Mouse (Mus musculus) heart, embryonic 12.5 days (tissue): ENCODE data around the gene Prdm1. TPM values are rescaled to one million over a fixed set of nuclear protein-coding genes. Genes with fewer than 3 reads are reported as not detected.

Experiments used
- ATAC-seq: fragments of 200-750 bp; cut with Nextera tagmentation; 2 replicates; pipeline ENCODE4 v1.8.0; 2017; ENCODE audit warnings: moderate TSS enrichment, moderate library complexity; ENCODE audit not compliant: insufficient number of reproducible peaks, low FRiP score
- H3K27ac ChIP-seq: fragments of 300-500 bp; sonication (generic); 2 replicates; pipeline ENCODE4 v1.5.1; 2016; ENCODE audit warnings: mild to moderate bottlenecking, moderate library complexity; ENCODE audit not compliant: poor library complexity, severe bottlenecking
- H3K27me3 ChIP-seq: fragments of 300-500 bp; sonication (generic); replicated peaks from 2 replicates; pipeline ENCODE4 v1.6.1; 2016; ENCODE audit warnings: mild to moderate bottlenecking, moderate library complexity
- H3K36me3 ChIP-seq: fragments of 300-500 bp; sonication (generic); 2 replicates; pipeline ENCODE4 v1.6.1; 2016; ENCODE audit warnings: mild to moderate bottlenecking, moderate library complexity
- H3K4me1 ChIP-seq: fragments of 300-500 bp; sonication (generic); replicated peaks from 2 replicates; pipeline ENCODE4 v1.6.1; 2016; ENCODE audit warnings: mild to moderate bottlenecking
- H3K4me2 ChIP-seq: fragments of 300-500 bp; sonication (generic); 2 replicates; pipeline ENCODE4 v1.6.1; 2016; ENCODE audit warnings: mild to moderate bottlenecking, moderate library complexity
- H3K4me3 ChIP-seq: fragments of 300-500 bp; sonication (generic); 2 replicates; pipeline ENCODE4 v1.5.1; 2016; ENCODE audit warnings: mild to moderate bottlenecking
- H3K9ac ChIP-seq: fragments of 300-500 bp; sonication (generic); 2 replicates; pipeline ENCODE4 v1.6.1; 2016; ENCODE audit warnings: mild to moderate bottlenecking, moderate library complexity
- H3K9me3 ChIP-seq: fragments of 300-500 bp; sonication (generic); replicated peaks from 2 replicates; pipeline ENCODE4 v1.6.1; 2016; ENCODE audit warnings: mild to moderate bottlenecking, moderate library complexity
- whole genome bisulfite sequencing: fragments of 180-500 bp; shearing (Covaris S2); methylation state at CpG from one replicate; pipeline ENCODE4 v1.1.7; 2016; 5-methylcytosine and 5-hydroxymethylcytosine counted together
- polyA plus RNA-seq: library from polyadenylated mRNA; unstranded; fragments of >200 nt; fragmentation: Nextera tagmentation; extraction: Ambion mirVana; gene quantifications from 2 replicates; pipeline ENCODE4 v1.2.1, GENCODE M21; 2016

The Prdm1 gene
- polyA plus RNA-seq, 1 experiment from 2014 or later, result 0.23 TPM

DNA sequence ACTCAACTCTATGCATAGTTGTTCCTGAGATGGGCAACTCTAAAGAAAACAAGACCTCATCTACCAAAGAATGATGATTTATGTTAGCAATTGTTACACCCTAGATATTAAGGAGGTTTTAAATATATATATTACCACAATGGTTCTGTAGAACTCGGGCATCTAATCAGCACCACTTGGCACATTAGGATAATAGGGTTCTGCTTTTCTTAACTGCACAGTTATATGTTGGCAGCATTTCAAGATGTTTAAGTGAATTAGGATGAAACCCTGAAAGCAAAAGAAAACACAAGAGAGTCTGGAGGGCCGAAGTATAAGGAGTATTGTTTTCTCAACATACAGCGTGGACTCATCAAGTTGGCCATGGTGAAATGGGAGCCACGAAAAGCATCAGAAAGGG, 92.3 kb downstream of the Prdm1 start:
- no peaks in the 10 kb centered on the region for H3K4me1 ChIP-seq
- H3K9ac ChIP-seq, result no peak overlapping the region
- 77% methylated on average over 4 of the region's 4 CpGs for WGBS
- no peaks in the 10 kb centered on the region for H3K9me3 ChIP-seq
- ATAC-seq, result no peak
- peaks cover 5% of the 10 kb centered on the region for H3K27me3 ChIP-seq
- no peaks in the 10 kb centered on the region for H3K36me3 ChIP-seq
- no peak overlapping the region for H3K4me2 ChIP-seq
- H3K27ac ChIP-seq, result no peak overlapping the region
- H3K4me3 ChIP-seq, result no peak overlapping the region

DNA sequence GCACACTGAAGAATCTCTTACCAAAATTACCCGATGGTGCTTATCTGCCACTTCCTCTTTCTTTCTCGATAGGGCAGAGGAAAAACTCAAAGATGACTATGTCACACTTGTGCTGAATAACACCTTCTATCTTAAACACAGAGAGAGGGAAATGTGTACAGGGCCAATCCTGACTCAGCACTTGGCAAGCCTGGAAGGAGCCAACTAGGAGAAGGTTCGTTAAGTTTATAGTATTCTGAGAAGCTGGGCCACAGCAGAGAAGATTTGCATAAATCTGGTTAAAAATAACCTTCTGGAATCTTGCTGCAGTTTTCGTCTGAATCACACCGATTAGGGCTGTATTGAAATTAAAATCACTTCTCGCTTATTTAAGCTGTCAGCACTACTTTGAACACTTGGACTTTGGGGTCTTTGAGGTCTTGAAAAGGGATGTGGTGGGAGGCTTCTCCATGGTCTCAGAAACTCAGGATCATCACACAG, 93.6 kb downstream of the Prdm1 start:
- no peak for ATAC-seq
- H3K9me3 ChIP-seq, result no peaks in the 10 kb centered on the region
- WGBS, result 54% methylated on average over 6 of the region's 6 CpGs
- no peak overlapping the region for H3K4me2 ChIP-seq
- no peak overlapping the region for H3K27ac ChIP-seq
- no peak overlapping the region for H3K4me3 ChIP-seq
- H3K4me1 ChIP-seq, result no peaks in the 10 kb centered on the region
- H3K27me3 ChIP-seq, result no peaks in the 10 kb centered on the region
- H3K36me3 ChIP-seq, result no peaks in the 10 kb centered on the region
- no peak overlapping the region for H3K9ac ChIP-seq

DNA sequence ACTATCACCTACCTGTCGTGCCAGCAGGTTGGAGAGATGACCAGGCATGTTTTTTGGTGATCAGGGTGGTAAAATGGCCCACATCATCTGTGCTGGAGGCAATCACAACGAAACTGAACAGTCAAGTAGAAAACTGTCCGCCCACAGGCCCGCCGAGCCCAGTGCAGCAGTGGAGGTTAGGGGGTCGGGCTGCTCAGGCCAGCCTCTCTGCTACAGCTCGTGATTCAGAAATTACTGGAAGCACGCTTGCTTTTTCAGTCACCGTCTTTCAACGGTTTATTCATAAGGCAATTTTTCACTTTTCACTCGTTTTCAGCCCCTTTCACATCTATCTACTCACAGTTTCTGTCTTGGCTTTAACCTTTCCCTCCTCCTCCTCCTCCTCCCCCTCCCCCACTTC, 96.1 kb downstream of the Prdm1 start:
- H3K27me3 ChIP-seq, result no peaks in the 10 kb centered on the region
- WGBS, result 73% methylated on average over 11 of the region's 11 CpGs
- no peak overlapping the region for H3K4me3 ChIP-seq
- no peak for ATAC-seq
- no peaks in the 10 kb centered on the region for H3K36me3 ChIP-seq
- H3K4me2 ChIP-seq, result no peak overlapping the region
- H3K4me1 ChIP-seq, result peaks cover 3% of the 10 kb centered on the region; the same call in 1 of the 2 replicates
- H3K9me3 ChIP-seq, result no peaks in the 10 kb centered on the region
- no peak overlapping the region for H3K27ac ChIP-seq
- H3K9ac ChIP-seq, result no peak overlapping the region

GRCm38 (mm10) chr10:44431689-44432088, 96.6 kb downstream of the Prdm1 start:
- no peaks in the 10 kb centered on the region for H3K27me3 ChIP-seq
- no peak overlapping the region for H3K27ac ChIP-seq
- no peaks in the 10 kb centered on the region for H3K36me3 ChIP-seq
- H3K9me3 ChIP-seq, result no peaks in the 10 kb centered on the region
- no peak overlapping the region for H3K4me2 ChIP-seq
- WGBS, result 80% methylated on average over 4 of the region's 4 CpGs
- H3K4me1 ChIP-seq, result peaks cover 3% of the 10 kb centered on the region; the same call in 1 of the 2 replicates
- no peak overlapping the region for H3K9ac ChIP-seq
- H3K4me3 ChIP-seq, result no peak overlapping the region
- ATAC-seq, result no peak

DNA sequence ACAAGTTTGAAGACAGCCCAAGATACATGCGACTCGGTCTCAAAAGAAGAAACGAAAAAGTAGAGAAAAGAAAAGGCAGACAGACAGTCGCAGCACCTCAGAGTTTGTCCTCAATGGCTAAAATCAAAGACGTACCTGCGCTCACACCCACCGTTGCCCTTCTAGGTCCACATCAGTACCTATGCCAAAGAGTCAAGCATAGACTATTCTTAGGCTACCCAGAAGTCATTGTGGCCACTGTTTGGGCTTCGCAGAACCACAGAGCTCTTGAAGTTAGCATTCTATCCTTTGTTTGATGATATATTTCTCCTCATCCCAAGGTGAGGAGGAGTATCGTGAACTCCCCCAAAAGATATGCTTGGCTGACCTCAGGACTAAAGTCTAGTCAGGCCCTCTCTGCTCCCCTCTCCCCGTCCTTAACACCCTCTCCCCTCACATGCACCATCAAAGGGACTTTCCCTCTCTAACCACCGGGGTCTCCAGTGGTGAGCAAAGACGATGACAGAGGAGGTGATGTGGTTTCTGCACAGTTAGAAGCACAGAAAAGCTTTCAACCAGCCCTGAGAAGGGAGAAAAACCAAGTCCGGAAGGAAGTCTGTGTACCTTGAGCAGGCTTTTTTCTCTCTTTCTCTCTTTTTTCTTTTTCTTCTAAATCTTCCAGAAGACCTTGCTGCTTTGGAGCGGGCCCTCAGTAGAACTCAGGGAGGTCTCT, 99.0 kb downstream of the Prdm1 start:
- 82% methylated on average over 14 of the region's 14 CpGs for WGBS
- H3K36me3 ChIP-seq, result no peaks in the 10 kb centered on the region
- H3K4me1 ChIP-seq, result peaks cover 3% of the 10 kb centered on the region; the same call in 1 of the 2 replicates
- no peak for ATAC-seq
- no peak overlapping the region for H3K4me2 ChIP-seq
- no peak overlapping the region for H3K9ac ChIP-seq
- H3K27me3 ChIP-seq, result no peaks in the 10 kb centered on the region
- no peaks in the 10 kb centered on the region for H3K9me3 ChIP-seq
- no peak overlapping the region for H3K27ac ChIP-seq
- H3K4me3 ChIP-seq, result no peak overlapping the region

DNA sequence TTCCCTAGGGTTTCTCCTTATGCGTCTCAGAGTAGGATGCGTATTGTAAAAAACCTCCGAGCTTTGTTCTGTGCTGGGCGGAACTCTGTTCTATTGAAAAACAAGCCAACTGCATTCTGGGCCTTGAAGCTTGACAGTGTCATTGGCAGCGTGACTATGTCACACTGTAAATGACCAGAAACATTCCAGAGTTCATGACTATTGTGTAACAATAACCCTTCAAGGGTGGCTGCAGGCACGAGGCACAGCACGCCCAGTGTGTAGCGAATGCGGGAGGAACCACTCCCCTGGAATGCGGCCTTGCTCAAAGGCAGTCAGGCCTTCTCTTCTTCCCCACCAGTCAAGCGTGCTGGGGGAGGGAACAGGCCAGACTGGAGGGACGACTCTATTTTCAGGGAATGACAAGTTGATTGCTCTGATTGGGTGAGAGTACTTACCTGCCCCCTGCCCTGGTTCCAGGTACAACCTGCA, 100.4 kb downstream of the Prdm1 start:
- Histone ChIP-seq H3K4me3 (no peak overlapping the region), H3K36me3 (no peaks in the 10 kb centered on the region), H3K27me3 (no peaks in the 10 kb centered on the region), H3K27ac (no peak overlapping the region), H3K4me1 (peaks cover 3% of the 10 kb centered on the region; the same call in 1 of the 2 replicates), H3K9ac (no peak overlapping the region), H3K4me2 (no peak overlapping the region), H3K9me3 (no peaks in the 10 kb centered on the region)
- WGBS, result 55% methylated on average over 12 of the region's 12 CpGs
- no peak for ATAC-seq

- no peak overlapping the region for H3K27ac ChIP-seq
- no peaks in the 10 kb centered on the region for H3K27me3 ChIP-seq
- H3K4me2 ChIP-seq, result no peak overlapping the region
- peaks cover 3% of the 10 kb centered on the region; the same call in 1 of the 2 replicates for H3K4me1 ChIP-seq
- WGBS, result 82% methylated on average over 11 of the region's 11 CpGs
- no peak overlapping the region for H3K4me3 ChIP-seq
- H3K9ac ChIP-seq, result no peak overlapping the region
- no peaks in the 10 kb centered on the region for H3K9me3 ChIP-seq
- no peaks in the 10 kb centered on the region for H3K36me3 ChIP-seq
- ATAC-seq, result no peak
Measured at GRCm38 (mm10) chr10:44427426-44427825, 100.9 kb downstream of the Prdm1 start.

DNA sequence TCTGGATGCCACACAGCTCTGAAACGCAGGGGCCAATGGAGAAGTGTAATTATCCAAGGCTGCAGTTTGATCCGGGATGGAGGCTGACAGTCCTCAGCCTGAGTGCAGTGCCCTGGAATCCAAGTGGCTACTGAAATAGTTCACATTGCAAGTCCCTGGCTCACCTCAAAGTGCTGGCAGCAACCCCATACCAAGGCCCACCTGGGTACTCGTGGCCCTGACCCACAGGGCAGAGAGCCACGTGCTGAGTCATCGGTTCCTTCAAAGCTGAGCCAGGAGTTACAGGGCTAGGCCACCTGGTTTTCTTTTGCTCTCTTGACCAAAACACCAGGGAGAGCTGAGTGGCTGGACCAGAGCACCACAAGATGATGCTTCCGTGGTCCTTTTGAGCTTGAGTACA, 103.3 kb downstream of the Prdm1 start:
- Histone ChIP-seq H3K4me1 (peaks cover 8% of the 10 kb centered on the region; the same call in 1 of the 2 replicates), H3K9ac (no peak overlapping the region), H3K9me3 (no peaks in the 10 kb centered on the region), H3K27me3 (no peaks in the 10 kb centered on the region), H3K4me2 (no peak overlapping the region), H3K27ac (no peak overlapping the region), H3K4me3 (no peak overlapping the region), H3K36me3 (no peaks in the 10 kb centered on the region)
- WGBS, result 61% methylated on average over 6 of the region's 6 CpGs
- ATAC-seq, result no peak

DNA sequence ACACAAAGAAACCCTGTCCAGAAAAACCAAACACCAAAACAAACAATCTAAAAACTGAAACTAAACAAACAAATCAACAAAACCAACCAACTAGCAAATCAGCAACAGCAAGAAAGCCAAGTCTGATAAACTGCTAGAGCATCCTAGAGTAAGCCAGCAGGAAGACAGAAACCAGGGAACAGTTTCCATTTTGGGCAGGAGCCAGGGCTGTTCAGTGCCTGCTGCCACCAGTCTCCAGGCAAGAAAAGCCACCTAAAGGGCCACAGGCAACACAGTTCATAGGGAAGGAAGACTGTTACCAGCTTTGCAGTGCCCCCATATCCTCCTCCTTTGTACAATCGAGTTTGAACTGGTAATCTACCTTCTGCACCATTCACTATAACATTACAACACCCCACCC, 106.4 kb downstream of the Prdm1 start:
- ATAC-seq, result no peak
- Histone ChIP-seq H3K4me2 (no peak overlapping the region), H3K9me3 (no peaks in the 10 kb centered on the region), H3K4me1 (0 out of 2 replicates have a peak, but pooled peaks cover 5% of the 10 kb centered on the region), H3K27ac (no peak overlapping the region), H3K27me3 (no peaks in the 10 kb centered on the region), H3K4me3 (no peak overlapping the region), H3K36me3 (no peaks in the 10 kb centered on the region), H3K9ac (no peak overlapping the region)
- WGBS, result 59% methylated on average over 1 of the region's 1 CpGs

GRCm38 (mm10) chr10:44420211-44420610, 108.1 kb downstream of the Prdm1 start:
- Histone ChIP-seq H3K9me3 (no peaks in the 10 kb centered on the region), H3K27me3 (no peaks in the 10 kb centered on the region), H3K4me3 (no peak overlapping the region), H3K9ac (no peak overlapping the region), H3K4me1 (0 out of 2 replicates have a peak, but pooled peaks cover 5% of the 10 kb centered on the region), H3K4me2 (no peak overlapping the region), H3K27ac (no peak overlapping the region), H3K36me3 (no peaks in the 10 kb centered on the region)
- 81% methylated on average over 3 of the region's 3 CpGs for WGBS
- no peak for ATAC-seq

DNA sequence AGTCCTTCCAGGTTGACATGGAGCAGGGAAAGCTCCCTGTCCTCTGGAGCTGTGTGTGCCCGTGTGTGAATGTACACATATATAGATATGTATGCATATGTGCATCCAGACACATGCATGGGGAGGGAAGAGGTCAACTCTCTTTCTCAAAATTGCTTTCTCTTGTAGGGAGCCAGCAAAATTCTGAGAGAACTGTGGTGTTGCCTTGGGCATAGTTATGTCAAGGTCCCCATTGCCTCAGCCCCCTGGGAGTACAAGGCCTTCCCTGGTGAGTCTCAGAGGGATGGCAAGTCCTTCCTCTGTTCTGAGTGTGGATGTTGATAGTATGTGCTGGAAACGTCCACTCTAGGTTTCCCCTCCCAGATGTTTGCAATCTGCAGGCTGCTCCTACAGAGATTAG, 109.4 kb downstream of the Prdm1 start:
- Histone ChIP-seq H3K27ac (no peak overlapping the region), H3K4me2 (no peak overlapping the region), H3K27me3 (no peaks in the 10 kb centered on the region), H3K36me3 (no peaks in the 10 kb centered on the region), H3K4me3 (no peak overlapping the region), H3K9ac (no peak overlapping the region), H3K9me3 (no peaks in the 10 kb centered on the region), H3K4me1 (0 out of 2 replicates have a peak, but pooled peaks cover 5% of the 10 kb centered on the region)
- WGBS, result 50% methylated on average over 2 of the region's 2 CpGs
- ATAC-seq, result no peak
